Mouse (Mus musculus) heart, embryonic 13.5 days (tissue): ENCODE measurements around the gene Crhbp. TPM values are rescaled to one million over a fixed set of nuclear protein-coding genes. Genes with fewer than 3 reads are reported as not detected.

ENCODE experiments used
- ATAC-seq: fragments of 200-750 bp; cut with Nextera tagmentation; 2 replicates; pipeline ENCODE4 v1.8.0; 2017; ENCODE audit warnings: moderate TSS enrichment; ENCODE audit not compliant: insufficient number of reproducible peaks, low FRiP score, low TSS enrichment; ENCODE audit errors: extremely low read depth
- H3K27ac ChIP-seq: fragments of 300-500 bp; sonication (generic); replicated peaks from 2 replicates; pipeline ENCODE4 v1.5.1; 2015; ENCODE audit warnings: moderate library complexity, mild to moderate bottlenecking, inconsistent platforms
- H3K27me3 ChIP-seq: fragments of 300-500 bp; sonication (generic); replicated peaks from 2 replicates; pipeline ENCODE4 v1.6.1; 2015; ENCODE audit warnings: mild to moderate bottlenecking, inconsistent platforms
- H3K36me3 ChIP-seq: fragments of 300-500 bp; sonication (generic); 2 replicates; pipeline ENCODE4 v1.6.1; 2015; ENCODE audit warnings: mild to moderate bottlenecking, inconsistent platforms
- H3K4me1 ChIP-seq: fragments of 300-500 bp; sonication (generic); 2 replicates; pipeline ENCODE4 v1.6.1; 2015; ENCODE audit warnings: inconsistent platforms
- H3K4me2 ChIP-seq: fragments of 300-500 bp; sonication (generic); 2 replicates; pipeline ENCODE4 v1.6.1; 2015; ENCODE audit warnings: inconsistent platforms, mild to moderate bottlenecking, moderate library complexity
- H3K4me3 ChIP-seq: fragments of 300-500 bp; sonication (generic); 2 replicates; pipeline ENCODE4 v1.5.1; 2015; ENCODE audit warnings: moderate library complexity, mild to moderate bottlenecking, inconsistent platforms
- H3K9ac ChIP-seq: fragments of 300-500 bp; sonication (generic); 2 replicates; pipeline ENCODE4 v1.6.1; 2015; ENCODE audit warnings: inconsistent platforms, mild to moderate bottlenecking, moderate library complexity
- H3K9me3 ChIP-seq: fragments of 300-500 bp; sonication (generic); 2 replicates; pipeline ENCODE4 v1.6.1; 2016; ENCODE audit warnings: inconsistent platforms
- WGBS: fragments of 180-500 bp; shearing (Covaris S2); methylation state at CpG from one replicate; pipeline ENCODE4 v1.1.7; 2015; ENCODE audit warnings: mixed read lengths; 5-methylcytosine and 5-hydroxymethylcytosine counted together
- polyA plus RNA-seq: library from polyadenylated mRNA; unstranded; fragments of >200 nt; fragmentation: Nextera tagmentation; extraction: Ambion mirVana; gene quantifications from 2 replicates; pipeline ENCODE4 v1.2.1, GENCODE M21; 2015

Crhbp gene
- polyA plus RNA-seq, 1 experiment from 2014 or later: 0.13 TPM

GRCm38 (mm10) chr13:95450636-95451210, 6.0 kb upstream of the Crhbp start:
- 74% methylated on average over 9 of the region's 9 CpGs for WGBS
- Histone ChIP-seq H3K4me2 (no peak overlapping the region), H3K9me3 (no peaks in the 10 kb centered on the region), H3K27me3 (peaks cover 9% of the 10 kb centered on the region), H3K4me3 (no peak overlapping the region), H3K27ac (no peak overlapping the region), H3K4me1 (peaks cover 24% of the 10 kb centered on the region), H3K36me3 (no peaks in the 10 kb centered on the region), H3K9ac (no peak overlapping the region)
- no peak for ATAC-seq

GRCm38 (mm10) chr13:95449730-95450129, 5.0 kb upstream of the Crhbp start:
- H3K9me3 ChIP-seq: no peaks in the 10 kb centered on the region
- 54% methylated on average over 3 of the region's 3 CpGs for WGBS
- H3K4me1 ChIP-seq: peaks cover 24% of the 10 kb centered on the region
- ATAC-seq: no peak
- H3K4me3 ChIP-seq: no peak overlapping the region
- H3K27ac ChIP-seq: no peak overlapping the region
- no peak overlapping the region for H3K9ac ChIP-seq
- H3K36me3 ChIP-seq: no peaks in the 10 kb centered on the region
- no peak overlapping the region for H3K4me2 ChIP-seq
- H3K27me3 ChIP-seq: peaks cover 19% of the 10 kb centered on the region

GRCm38 (mm10) chr13:95444291-95444690, 433 bp downstream of the Crhbp start:
- no peaks in the 10 kb centered on the region for H3K9me3 ChIP-seq
- peaks cover 57% of the 10 kb centered on the region for H3K27me3 ChIP-seq
- WGBS: 7% methylated on average over 7 of the region's 7 CpGs
- peak overlapping the region; percentile 58 for H3K4me3 ChIP-seq
- peak overlapping the region; percentile 75 for H3K9ac ChIP-seq
- H3K4me2 ChIP-seq: peak overlapping the region; percentile 91
- no peak for ATAC-seq
- H3K4me1 ChIP-seq: peaks cover 16% of the 10 kb centered on the region
- no peaks in the 10 kb centered on the region for H3K36me3 ChIP-seq
- H3K27ac ChIP-seq: no peak overlapping the region

- peak overlapping the region; percentile 58 for H3K4me3 ChIP-seq
- no peaks in the 10 kb centered on the region for H3K9me3 ChIP-seq
- no peak for ATAC-seq
- WGBS: under 1% methylated on average over 45 of the region's 46 CpGs
- H3K4me1 ChIP-seq: peaks cover 14% of the 10 kb centered on the region
- H3K27me3 ChIP-seq: peaks cover 57% of the 10 kb centered on the region
- H3K27ac ChIP-seq: no peak overlapping the region
- no peaks in the 10 kb centered on the region for H3K36me3 ChIP-seq
- peak overlapping the region; percentile 75 for H3K9ac ChIP-seq
- peak overlapping the region; percentile 91 for H3K4me2 ChIP-seq
Measured at GRCm38 (mm10) chr13:95443376-95444233, 1.1 kb downstream of the Crhbp start.

GRCm38 (mm10) chr13:95442901-95443300, 1.8 kb downstream of the Crhbp start:
- H3K27ac ChIP-seq: no peak overlapping the region
- WGBS: 33% methylated on average over 4 of the region's 4 CpGs
- peak overlapping the region; percentile 91 for H3K4me2 ChIP-seq
- H3K4me3 ChIP-seq: peak overlapping the region; percentile 58; the same call in 1 of the 2 replicates
- peaks cover 14% of the 10 kb centered on the region for H3K4me1 ChIP-seq
- peaks cover 57% of the 10 kb centered on the region for H3K27me3 ChIP-seq
- H3K9ac ChIP-seq: no peak overlapping the region
- no peak for ATAC-seq
- no peaks in the 10 kb centered on the region for H3K36me3 ChIP-seq
- H3K9me3 ChIP-seq: no peaks in the 10 kb centered on the region

- ATAC-seq: no peak
- Histone ChIP-seq H3K4me1 (peaks cover 14% of the 10 kb centered on the region), H3K4me3 (no peak overlapping the region), H3K27ac (no peak overlapping the region), H3K27me3 (peaks cover 37% of the 10 kb centered on the region), H3K4me2 (no peak overlapping the region), H3K36me3 (no peaks in the 10 kb centered on the region), H3K9me3 (no peaks in the 10 kb centered on the region), H3K9ac (no peak overlapping the region)
- WGBS: 49% methylated on average over 5 of the region's 5 CpGs
Measured at GRCm38 (mm10) chr13:95439569-95439968, 5.2 kb downstream of the Crhbp start.

GRCm38 (mm10) chr13:95431760-95432159, 13.0 kb downstream of the Crhbp start:
- Histone ChIP-seq H3K4me1 (no peaks in the 10 kb centered on the region), H3K4me3 (no peak overlapping the region), H3K27ac (no peak overlapping the region), H3K9ac (no peak overlapping the region), H3K36me3 (no peaks in the 10 kb centered on the region), H3K27me3 (0 out of 2 replicates have a peak, but pooled peaks cover 3% of the 10 kb centered on the region), H3K9me3 (no peaks in the 10 kb centered on the region), H3K4me2 (no peak overlapping the region)
- WGBS: 77% methylated on average over 10 of the region's 10 CpGs
- ATAC-seq: no peak

- Histone ChIP-seq H3K27me3 (0 out of 2 replicates have a peak, but pooled peaks cover 3% of the 10 kb centered on the region), H3K27ac (no peak overlapping the region), H3K4me3 (no peak overlapping the region), H3K4me1 (peaks cover 10% of the 10 kb centered on the region; the same call in 1 of the 2 replicates), H3K9me3 (no peaks in the 10 kb centered on the region), H3K4me2 (no peak overlapping the region), H3K9ac (no peak overlapping the region), H3K36me3 (no peaks in the 10 kb centered on the region)
- 78% methylated on average over 3 of the region's 3 CpGs for WGBS
- no peak for ATAC-seq
Measured at GRCm38 (mm10) chr13:95427499-95427898, 17.2 kb downstream of the Crhbp start.

- ATAC-seq: no peak
- Histone ChIP-seq H3K27me3 (0 out of 2 replicates have a peak, but pooled peaks cover 3% of the 10 kb centered on the region), H3K4me1 (peaks cover 10% of the 10 kb centered on the region; the same call in 1 of the 2 replicates), H3K9me3 (no peaks in the 10 kb centered on the region), H3K36me3 (no peaks in the 10 kb centered on the region), H3K4me3 (no peak overlapping the region), H3K4me2 (no peak overlapping the region), H3K27ac (no peak overlapping the region), H3K9ac (no peak overlapping the region)
- WGBS: 79% methylated on average over 6 of the region's 6 CpGs
Measured at GRCm38 (mm10) chr13:95426421-95426820, 18.3 kb downstream of the Crhbp start.

- H3K4me2 ChIP-seq: peak overlapping the region; percentile 55
- 0 out of 2 replicates have a peak, but pooled peaks cover 3% of the 10 kb centered on the region for H3K27me3 ChIP-seq
- peak overlapping the region; percentile 23; the same call in 1 of the 2 replicates for H3K4me3 ChIP-seq
- no peaks in the 10 kb centered on the region for H3K9me3 ChIP-seq
- H3K27ac ChIP-seq: no peak overlapping the region
- H3K4me1 ChIP-seq: peaks cover 10% of the 10 kb centered on the region; the same call in 1 of the 2 replicates
- H3K36me3 ChIP-seq: no peaks in the 10 kb centered on the region
- ATAC-seq: no peak
- no peak overlapping the region for H3K9ac ChIP-seq
- 47% methylated on average over 6 of the region's 6 CpGs for whole genome bisulfite sequencing
Measured at GRCm38 (mm10) chr13:95425484-95425883, 19.2 kb downstream of the Crhbp start.

GRCm38 (mm10) chr13:95424932-95425331, 19.8 kb downstream of the Crhbp start:
- Histone ChIP-seq H3K9me3 (no peaks in the 10 kb centered on the region), H3K9ac (no peak overlapping the region), H3K27me3 (no peaks in the 10 kb centered on the region), H3K36me3 (no peaks in the 10 kb centered on the region), H3K4me3 (no peak overlapping the region), H3K4me1 (peaks cover 10% of the 10 kb centered on the region; the same call in 1 of the 2 replicates), H3K4me2 (no peak overlapping the region), H3K27ac (no peak overlapping the region)
- WGBS: 71% methylated on average over 7 of the region's 7 CpGs
- ATAC-seq: no peak
